Mouse (Mus musculus): ENCODE measurements around the gene C330007P06Rik.

DNA sequence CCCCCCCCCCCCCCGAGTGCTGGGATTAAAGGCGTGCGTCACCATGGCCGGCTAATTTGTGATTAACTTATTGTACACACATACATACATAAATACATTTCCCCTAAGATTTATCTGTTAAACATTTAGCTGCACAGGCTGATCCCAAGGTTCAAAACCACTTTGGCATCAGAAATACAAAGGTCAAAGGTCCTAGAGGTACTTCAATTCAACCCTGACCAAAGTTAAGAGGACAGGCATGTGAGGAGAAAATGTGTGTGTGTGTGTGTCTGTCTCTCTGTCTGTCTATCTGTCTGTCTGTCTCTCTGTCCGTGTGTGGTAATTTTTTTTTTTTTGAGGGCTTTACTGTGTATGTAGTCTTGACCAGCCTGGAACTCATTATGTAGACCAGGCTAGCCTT is 47.0 kb downstream of the C330007P06Rik start:
- TF ChIP-seq EP300 (IDR thresholded peaks at IDR 0.05; ENCODE audit: low read depth) (no peak), CTCF (IDR thresholded peaks at IDR 0.05; ENCODE audit: low read depth) (no peak)
